Mouse (Mus musculus): ENCODE data around the gene Tmem158. TPM values are rescaled to one million over a fixed set of nuclear protein-coding genes. Genes with fewer than 3 reads are reported as not detected.

Tmem158 gene
- polyA plus RNA-seq (2016; fragmentation: Nextera tagmentation; extraction: Ambion mirVana) = 2.2 and 7.1 TPM in 2 replicates

DNA sequence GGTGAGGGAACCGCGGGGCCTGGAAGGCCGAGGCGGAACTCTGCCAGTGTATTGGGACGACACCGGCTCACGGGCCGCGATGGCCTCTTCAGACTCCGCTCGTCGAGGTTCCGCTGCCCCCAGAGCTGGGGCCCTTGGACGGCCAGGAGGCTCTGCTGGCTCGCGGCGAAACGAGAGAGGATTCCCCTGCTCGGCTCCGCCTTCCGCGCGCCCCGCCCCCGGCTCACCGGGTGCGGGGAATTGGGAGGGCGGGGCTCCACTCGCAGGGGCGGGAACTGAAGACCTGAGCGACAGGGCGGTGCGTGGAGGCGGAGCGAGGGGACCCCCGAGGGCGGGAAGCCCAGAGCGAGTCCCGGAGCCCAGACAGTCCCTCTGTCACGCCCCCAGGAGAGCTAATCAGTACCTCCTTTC lies at the start of gene Tmem158:
Tmem158 (minus strand) TSS at position 154 of the 411 bp plus-strand sequence.
- H3K36me3 ChIP-seq = no peaks in the 10 kb centered on the region
- peak; percentile 96 for DNase-seq (ENCODE audit: low spot score)
- WGBS = under 1% methylated on average over 40 of the region's 40 CpGs
- peak within 1 kb of the TSS; percentile 78 for H3K4me3 ChIP-seq
- H3K9me3 ChIP-seq = no peaks in the 10 kb centered on the region
- H3K27me3 ChIP-seq (ENCODE audit: insufficient read depth, poor library complexity, severe bottlenecking) = peaks cover 52% of the 10 kb centered on the region
- peak within 1 kb of the TSS; percentile 83 for H3K27ac ChIP-seq
- peaks cover 7% of the 10 kb centered on the region; the same call in 1 of the 2 replicates for H3K4me1 ChIP-seq

DNA sequence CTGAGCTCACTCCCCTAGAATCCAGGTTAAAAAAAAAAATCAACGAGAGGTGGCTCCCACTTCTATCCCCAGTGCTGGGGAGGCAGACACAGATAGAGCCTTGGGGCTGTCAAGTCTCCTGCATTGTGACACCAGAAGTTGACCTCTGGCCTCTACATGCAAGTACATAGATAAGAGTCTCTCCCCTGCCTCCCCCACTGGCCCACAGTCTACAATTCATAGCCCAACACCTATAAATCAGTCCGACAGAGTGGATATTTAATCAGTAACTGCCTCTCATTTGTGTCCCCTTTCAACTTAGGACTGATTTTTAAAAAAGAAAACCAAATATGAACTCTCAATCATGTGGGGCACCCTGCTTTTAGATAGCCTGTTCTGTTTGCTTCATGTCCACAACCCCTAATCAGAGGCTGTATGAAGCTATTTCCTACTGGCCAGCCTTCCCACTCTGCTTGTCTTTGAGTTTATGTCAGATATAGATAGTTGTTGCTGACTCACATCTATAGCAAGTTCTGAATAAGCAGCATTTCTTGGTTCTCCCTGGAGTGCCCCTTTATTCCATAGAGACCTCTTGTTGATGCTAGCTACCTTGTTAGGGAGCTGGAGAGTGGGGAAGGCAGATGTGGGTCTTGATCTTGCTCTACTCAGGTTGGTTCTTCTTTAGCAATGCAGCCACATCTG lies 49.3 kb upstream of the Tmem158 start:
- no peak overlapping the region for H3K27ac ChIP-seq
- DNase-seq (ENCODE audit: low spot score) = no peak
- H3K36me3 ChIP-seq = no peaks in the 10 kb centered on the region
- no peaks in the 10 kb centered on the region for H3K9me3 ChIP-seq
- H3K27me3 ChIP-seq (ENCODE audit: insufficient read depth, poor library complexity, severe bottlenecking) = no peaks in the 10 kb centered on the region
- H3K4me1 ChIP-seq = 0 out of 2 replicates have a peak, but pooled peaks cover 4% of the 10 kb centered on the region
- 51% methylated on average over 2 of the region's 2 CpGs for WGBS
- no peak overlapping the region for H3K4me3 ChIP-seq

DNA sequence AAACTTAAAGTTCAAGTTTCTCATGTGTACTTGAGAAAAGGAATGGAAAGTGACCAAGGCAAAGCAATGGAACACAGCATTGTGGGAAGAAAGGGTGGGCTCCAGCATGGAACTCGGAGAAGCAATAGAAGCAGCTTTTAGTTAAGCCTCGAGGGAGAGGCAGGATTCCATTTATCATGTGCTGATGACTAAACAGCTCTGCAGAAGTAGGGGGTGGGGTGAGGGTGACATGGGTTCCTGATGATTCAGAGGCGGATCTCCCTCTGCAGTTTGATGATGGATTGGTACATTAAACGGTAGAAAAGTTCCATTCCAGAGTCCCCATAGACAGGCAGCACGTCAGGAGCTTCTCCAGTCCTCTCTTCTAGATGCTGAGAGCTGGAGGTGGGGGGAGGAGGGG lies 48.5 kb upstream of the Tmem158 start:
- Histone ChIP-seq H3K27ac (no peak overlapping the region), H3K36me3 (no peaks in the 10 kb centered on the region), H3K27me3 (ENCODE audit: insufficient read depth, poor library complexity, severe bottlenecking) (no peaks in the 10 kb centered on the region), H3K4me1 (0 out of 2 replicates have a peak, but pooled peaks cover 4% of the 10 kb centered on the region), H3K9me3 (no peaks in the 10 kb centered on the region), H3K4me3 (no peak overlapping the region)
- WGBS = 68% methylated on average over 5 of the region's 5 CpGs
- no peak for DNase-seq (ENCODE audit: low spot score)

DNA sequence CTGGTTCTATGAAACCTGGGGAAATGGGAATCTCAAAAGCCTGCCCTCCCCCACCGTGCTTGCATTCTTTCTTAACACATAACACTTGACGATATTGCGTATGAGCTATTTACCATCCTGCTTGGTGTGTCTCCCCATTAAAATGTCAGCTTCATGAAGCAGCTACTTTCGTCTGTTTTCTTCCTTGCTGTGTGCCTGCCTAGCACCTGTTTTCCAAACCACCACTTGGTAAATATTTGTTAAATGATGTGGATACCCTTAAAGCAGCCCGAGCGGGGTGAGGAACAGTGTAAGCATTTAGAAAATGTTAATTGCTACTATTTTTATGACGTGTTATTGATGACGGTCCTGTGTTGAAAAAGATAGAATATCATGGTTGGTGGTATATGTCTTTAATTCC lies 44.4 kb upstream of the Tmem158 start:
- no peak overlapping the region for H3K4me3 ChIP-seq
- H3K27ac ChIP-seq = no peak overlapping the region
- H3K36me3 ChIP-seq = no peaks in the 10 kb centered on the region
- 0 out of 2 replicates have a peak, but pooled peaks cover 4% of the 10 kb centered on the region for H3K4me1 ChIP-seq
- no peaks in the 10 kb centered on the region for H3K27me3 ChIP-seq (ENCODE audit: insufficient read depth, poor library complexity, severe bottlenecking)
- H3K9me3 ChIP-seq = no peaks in the 10 kb centered on the region
- no peak for DNase-seq (ENCODE audit: low spot score)
- WGBS = 75% methylated on average over 8 of the region's 8 CpGs

DNA sequence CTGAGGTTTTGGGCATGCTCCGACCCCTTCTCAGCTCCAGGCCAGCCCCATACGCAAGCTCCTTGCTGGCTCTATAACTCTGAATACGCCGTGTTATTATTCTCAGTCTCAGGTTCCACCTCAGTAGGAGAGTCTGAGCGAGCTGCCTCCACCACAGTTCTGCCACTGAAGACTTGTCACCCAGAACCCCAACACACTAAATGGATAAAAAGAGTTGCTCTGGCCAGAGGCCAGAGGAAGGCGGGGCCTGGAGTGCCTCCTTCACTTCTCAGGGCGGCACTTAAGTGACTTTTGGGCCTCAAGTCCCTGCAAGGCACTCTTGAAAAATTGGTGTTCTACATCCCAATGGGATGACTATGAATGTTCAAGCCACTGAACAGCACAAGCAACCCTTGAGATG lies 43.4 kb upstream of the Tmem158 start:
- DNase-seq (ENCODE audit: low spot score) = no peak
- no peaks in the 10 kb centered on the region for H3K36me3 ChIP-seq
- no peaks in the 10 kb centered on the region for H3K27me3 ChIP-seq (ENCODE audit: insufficient read depth, poor library complexity, severe bottlenecking)
- H3K27ac ChIP-seq = no peak overlapping the region
- no peak overlapping the region for H3K4me3 ChIP-seq
- H3K4me1 ChIP-seq = 0 out of 2 replicates have a peak, but pooled peaks cover 4% of the 10 kb centered on the region
- WGBS = 82% methylated on average over 7 of the region's 7 CpGs
- no peaks in the 10 kb centered on the region for H3K9me3 ChIP-seq

DNA sequence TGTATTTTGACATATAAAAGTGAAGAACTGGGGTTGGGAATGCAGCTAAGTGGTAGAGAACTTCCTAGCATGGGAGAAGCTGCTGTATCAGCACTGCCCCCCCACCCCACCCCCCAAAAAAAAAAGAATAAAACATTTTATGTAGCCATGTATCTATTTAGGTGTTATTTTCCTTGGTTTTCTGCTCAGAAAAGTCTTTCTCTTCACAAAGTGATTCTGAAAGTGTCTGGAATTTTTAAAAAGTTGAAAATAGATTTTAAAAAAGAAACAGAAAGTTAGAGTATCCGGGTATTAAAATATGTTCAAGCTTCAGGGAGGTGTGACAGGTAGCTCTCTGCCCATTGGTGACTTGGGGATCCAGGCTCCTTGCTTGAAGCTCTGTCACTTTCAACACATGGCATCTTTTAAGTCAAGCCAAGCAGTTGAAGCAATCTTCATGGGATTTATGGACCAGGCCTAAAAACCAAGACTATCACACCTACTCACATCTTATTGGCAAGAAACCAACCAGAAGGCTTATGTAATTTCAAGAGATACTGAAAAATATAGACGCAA lies 42.3 kb upstream of the Tmem158 start:
- Histone ChIP-seq H3K9me3 (no peaks in the 10 kb centered on the region), H3K36me3 (no peaks in the 10 kb centered on the region), H3K4me3 (no peak overlapping the region), H3K4me1 (0 out of 2 replicates have a peak, but pooled peaks cover 4% of the 10 kb centered on the region), H3K27me3 (ENCODE audit: insufficient read depth, poor library complexity, severe bottlenecking) (no peaks in the 10 kb centered on the region), H3K27ac (no peak overlapping the region)
- 80% methylated on average over 2 of the region's 2 CpGs for WGBS
- DNase-seq (ENCODE audit: low spot score) = no peak

DNA sequence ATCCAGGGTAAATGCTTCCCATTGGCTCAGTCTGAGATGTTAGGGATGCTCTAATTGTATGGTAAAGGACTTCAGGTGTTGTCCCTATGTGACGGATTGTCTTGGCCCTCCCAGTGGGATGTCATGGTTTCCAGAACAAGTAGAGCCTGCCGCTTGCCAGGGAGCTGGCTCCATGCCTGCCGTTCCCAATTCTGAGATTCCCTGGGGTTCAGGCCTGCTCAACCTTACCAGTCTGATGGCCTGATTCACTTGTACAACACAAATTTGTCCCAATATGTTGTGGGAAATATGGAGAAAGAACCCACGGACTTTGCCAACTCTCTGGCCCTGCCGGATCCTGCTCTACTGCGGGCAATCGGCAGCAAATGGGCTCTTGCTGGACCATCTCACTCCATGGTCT lies 37.3 kb upstream of the Tmem158 start:
- no peaks in the 10 kb centered on the region for H3K4me1 ChIP-seq
- no peaks in the 10 kb centered on the region for H3K36me3 ChIP-seq
- DNase-seq (ENCODE audit: low spot score) = no peak
- 88% methylated on average over 7 of the region's 7 CpGs for WGBS
- H3K4me3 ChIP-seq = no peak overlapping the region
- no peaks in the 10 kb centered on the region for H3K27me3 ChIP-seq (ENCODE audit: insufficient read depth, poor library complexity, severe bottlenecking)
- no peaks in the 10 kb centered on the region for H3K9me3 ChIP-seq
- H3K27ac ChIP-seq = no peak overlapping the region

DNA sequence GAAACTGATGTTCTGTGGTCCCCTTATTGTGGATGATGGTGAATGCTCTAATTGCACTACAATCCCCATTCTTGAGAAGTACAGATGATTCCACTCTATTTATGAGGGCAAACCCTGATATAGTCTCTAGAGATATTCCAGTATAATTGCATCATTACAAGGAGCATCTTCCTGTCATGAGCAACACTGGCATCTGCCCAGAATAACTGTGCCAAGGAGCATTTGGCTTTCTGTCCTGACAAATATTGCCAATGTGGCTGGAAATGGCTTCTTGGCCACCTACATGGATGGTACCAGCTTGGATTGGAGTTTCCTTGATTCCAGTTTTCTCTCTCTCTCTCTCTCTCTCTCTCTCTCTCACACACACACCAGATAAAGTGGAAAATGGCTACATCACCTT lies 35.7 kb upstream of the Tmem158 start:
- H3K27ac ChIP-seq = no peak overlapping the region
- H3K36me3 ChIP-seq = no peaks in the 10 kb centered on the region
- H3K4me1 ChIP-seq = no peaks in the 10 kb centered on the region

DNA sequence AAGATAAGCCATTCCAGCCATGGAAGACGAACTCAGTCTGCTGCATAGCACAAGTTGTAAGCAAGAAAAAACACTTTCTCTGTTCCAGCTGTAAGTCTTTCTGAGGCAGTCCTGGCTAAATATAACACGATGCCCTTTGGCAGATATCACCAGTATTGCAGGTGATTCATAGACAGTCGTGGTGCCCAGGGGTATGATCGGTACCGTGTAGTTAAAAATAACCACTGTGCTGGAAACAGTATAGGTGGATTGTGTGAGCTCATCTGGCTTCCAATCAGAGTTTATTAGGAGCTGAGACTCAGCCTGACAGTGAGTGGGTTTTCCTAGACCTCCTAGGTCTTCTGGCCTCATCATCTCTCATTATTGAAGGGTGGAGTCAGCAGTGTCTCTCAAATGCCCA lies 34.0 kb upstream of the Tmem158 start:
- no peak overlapping the region for H3K4me3 ChIP-seq
- no peaks in the 10 kb centered on the region for H3K27me3 ChIP-seq (ENCODE audit: insufficient read depth, poor library complexity, severe bottlenecking)
- WGBS = 79% methylated on average over 5 of the region's 5 CpGs
- DNase-seq (ENCODE audit: low spot score) = no peak
- no peaks in the 10 kb centered on the region for H3K36me3 ChIP-seq
- H3K27ac ChIP-seq = no peak overlapping the region
- H3K9me3 ChIP-seq = no peaks in the 10 kb centered on the region
- no peaks in the 10 kb centered on the region for H3K4me1 ChIP-seq

More for the DNA sequence above, 35.7 kb upstream of the Tmem158 start:
- DNase-seq (ENCODE audit: low spot score) = no peak
- Histone ChIP-seq H3K4me3 (no peak overlapping the region), H3K9me3 (no peaks in the 10 kb centered on the region), H3K27me3 (ENCODE audit: insufficient read depth, poor library complexity, severe bottlenecking) (no peaks in the 10 kb centered on the region)

DNA sequence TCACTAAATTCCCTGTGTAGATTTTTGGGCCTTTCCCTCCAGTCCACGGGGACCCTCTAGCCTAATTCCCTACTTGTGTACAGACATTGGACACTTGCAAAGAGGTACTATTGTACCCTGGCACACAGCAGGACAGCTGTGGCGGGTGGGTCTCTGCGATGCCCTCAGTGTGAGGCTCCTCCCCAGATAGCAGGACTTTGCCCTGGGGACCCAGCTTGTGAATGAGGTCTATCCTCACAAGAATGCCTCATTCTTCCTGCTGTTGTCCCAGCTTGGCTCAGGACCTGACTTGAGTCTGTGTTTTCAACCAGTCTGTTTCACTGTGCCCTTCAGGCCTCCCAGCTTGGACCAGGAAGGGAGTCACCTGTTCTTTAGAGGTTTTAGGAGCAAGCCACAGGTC lies 27.8 kb upstream of the Tmem158 start:
- DNase-seq (ENCODE audit: low spot score) = no peak
- Histone ChIP-seq H3K27ac (no peak overlapping the region), H3K36me3 (no peaks in the 10 kb centered on the region), H3K9me3 (no peaks in the 10 kb centered on the region), H3K27me3 (ENCODE audit: insufficient read depth, poor library complexity, severe bottlenecking) (no peaks in the 10 kb centered on the region), H3K4me1 (peaks cover 4% of the 10 kb centered on the region; the same call in 1 of the 2 replicates), H3K4me3 (no peak overlapping the region)
- 77% methylated on average over 3 of the region's 3 CpGs for WGBS

DNA sequence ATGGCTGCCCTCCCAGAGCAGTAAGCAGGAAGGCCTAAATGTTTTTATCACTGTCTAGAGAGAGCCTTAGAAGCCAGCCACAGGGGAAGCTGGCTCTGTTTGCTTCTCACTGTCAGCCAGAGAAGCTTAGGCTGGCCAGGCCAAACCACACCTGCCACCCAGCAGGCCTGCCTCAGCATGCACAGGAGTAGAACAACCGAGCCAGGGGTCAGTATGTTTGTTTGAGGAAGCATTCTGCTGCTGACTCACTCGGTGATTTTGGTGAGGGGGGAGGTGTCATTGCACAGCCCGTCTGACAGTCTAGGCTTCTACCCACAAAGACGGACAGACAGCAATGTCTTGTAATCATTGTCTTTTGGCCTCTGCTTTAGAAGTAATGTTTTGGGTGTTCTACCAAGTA lies 25.1 kb upstream of the Tmem158 start:
- H3K27ac ChIP-seq = no peak overlapping the region
- WGBS = 32% methylated on average over 4 of the region's 4 CpGs
- no peak for DNase-seq (ENCODE audit: low spot score)

DNA sequence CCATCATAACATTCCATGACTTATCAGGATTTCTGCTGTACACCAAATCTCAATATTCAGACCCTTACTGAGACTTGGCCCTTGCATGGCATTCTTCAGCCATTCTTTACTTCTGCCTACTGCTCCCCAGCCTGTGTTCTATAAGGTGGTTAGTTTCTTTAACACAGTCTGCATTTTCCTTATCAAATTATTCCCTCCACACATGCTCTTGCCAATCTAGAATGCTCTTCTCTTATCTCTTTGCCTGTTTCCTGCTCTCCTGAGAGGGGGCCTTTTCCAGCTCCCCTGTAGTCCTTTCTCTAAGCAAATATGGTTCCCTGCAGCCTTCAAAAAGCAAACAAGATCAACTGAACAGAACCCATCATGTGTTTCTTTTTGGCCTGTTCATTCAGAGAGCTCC lies 20.2 kb upstream of the Tmem158 start:
- no peaks in the 10 kb centered on the region for H3K27me3 ChIP-seq (ENCODE audit: insufficient read depth, poor library complexity, severe bottlenecking)
- no peak overlapping the region for H3K27ac ChIP-seq
- H3K9me3 ChIP-seq = no peaks in the 10 kb centered on the region
- DNase-seq (ENCODE audit: low spot score) = no peak
- H3K4me1 ChIP-seq = peaks cover 4% of the 10 kb centered on the region; the same call in 1 of the 2 replicates
- H3K36me3 ChIP-seq = no peaks in the 10 kb centered on the region
- H3K4me3 ChIP-seq = no peak overlapping the region

More for the DNA sequence above, 25.1 kb upstream of the Tmem158 start:
- H3K9me3 ChIP-seq = no peaks in the 10 kb centered on the region
- no peak overlapping the region for H3K4me3 ChIP-seq
- no peaks in the 10 kb centered on the region for H3K36me3 ChIP-seq
- no peaks in the 10 kb centered on the region for H3K27me3 ChIP-seq (ENCODE audit: insufficient read depth, poor library complexity, severe bottlenecking)
- peaks cover 4% of the 10 kb centered on the region; the same call in 1 of the 2 replicates for H3K4me1 ChIP-seq

DNA sequence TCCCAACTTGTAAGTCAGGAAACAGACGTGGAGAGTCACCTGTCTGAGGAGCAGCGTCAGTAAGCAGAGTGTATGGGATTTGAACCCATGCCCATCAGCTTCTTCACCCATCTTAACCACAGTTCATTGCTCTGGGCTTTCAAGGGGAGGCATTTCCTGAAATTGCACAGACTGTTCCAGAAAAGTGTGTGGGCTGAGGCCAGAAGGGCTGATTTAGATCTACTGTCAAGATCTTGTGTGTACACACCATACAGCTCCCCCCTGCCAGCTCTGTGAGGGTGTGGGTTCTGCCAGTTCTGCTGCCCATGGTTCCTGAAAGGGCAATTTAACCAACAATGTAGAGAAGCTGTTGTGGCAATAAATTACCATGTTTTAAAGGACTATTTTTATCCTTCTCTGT lies 17.4 kb upstream of the Tmem158 start:
- no peak for DNase-seq (ENCODE audit: low spot score)
- no peak overlapping the region for H3K27ac ChIP-seq
- no peaks in the 10 kb centered on the region for H3K27me3 ChIP-seq (ENCODE audit: insufficient read depth, poor library complexity, severe bottlenecking)
- peaks cover 4% of the 10 kb centered on the region for H3K4me1 ChIP-seq
- H3K9me3 ChIP-seq = no peaks in the 10 kb centered on the region
- WGBS = 71% methylated on average over 2 of the region's 2 CpGs
- no peak overlapping the region for H3K4me3 ChIP-seq
- H3K36me3 ChIP-seq = no peaks in the 10 kb centered on the region

All from heart, embryonic 10.5 days (tissue).